Mouse (Mus musculus) layer of hippocampus, adult 2 months (tissue): ENCODE results near the gene Mrs2. TPM values are rescaled to one million over a fixed set of nuclear protein-coding genes. Genes with fewer than 3 reads are reported as not detected.
A peak's percentile ranks its signal among the peaks of the same experiment; 100 is the strongest.

Experiments
- DNase-seq, 2 experiments: peaks; one replicate each; pipeline ENCODE4 v3.0.0; 2022; ENCODE audit warnings: low spot score in 2 of 2
- H3K27ac ChIP-seq: fragments of 200-600 bp; 2 replicates; pipeline ENCODE4 v1.8.1; 2022
- H3K4me3 ChIP-seq: fragments of 200-600 bp; 2 replicates; pipeline ENCODE4 v1.8.1; 2022; ENCODE audit warnings: mild to moderate bottlenecking
- CTCF ChIP-seq: fragments of 200-600 bp; conservative IDR thresholded peaks from 2 replicates; pipeline ENCODE4 v1.8.1; 2022; ENCODE audit warnings: antibody characterized with exemption, mild to moderate bottlenecking, moderate library complexity
- total RNA-seq, 2 experiments: library from RNA; stranded (reverse); gene quantifications; 2 replicates each; pipeline ENCODE4 v1.2.3; 2021

Gene Mrs2
- total RNA-seq, 2 experiments from 2014 or later, result 56.5 to 67.1 TPM

DNA sequence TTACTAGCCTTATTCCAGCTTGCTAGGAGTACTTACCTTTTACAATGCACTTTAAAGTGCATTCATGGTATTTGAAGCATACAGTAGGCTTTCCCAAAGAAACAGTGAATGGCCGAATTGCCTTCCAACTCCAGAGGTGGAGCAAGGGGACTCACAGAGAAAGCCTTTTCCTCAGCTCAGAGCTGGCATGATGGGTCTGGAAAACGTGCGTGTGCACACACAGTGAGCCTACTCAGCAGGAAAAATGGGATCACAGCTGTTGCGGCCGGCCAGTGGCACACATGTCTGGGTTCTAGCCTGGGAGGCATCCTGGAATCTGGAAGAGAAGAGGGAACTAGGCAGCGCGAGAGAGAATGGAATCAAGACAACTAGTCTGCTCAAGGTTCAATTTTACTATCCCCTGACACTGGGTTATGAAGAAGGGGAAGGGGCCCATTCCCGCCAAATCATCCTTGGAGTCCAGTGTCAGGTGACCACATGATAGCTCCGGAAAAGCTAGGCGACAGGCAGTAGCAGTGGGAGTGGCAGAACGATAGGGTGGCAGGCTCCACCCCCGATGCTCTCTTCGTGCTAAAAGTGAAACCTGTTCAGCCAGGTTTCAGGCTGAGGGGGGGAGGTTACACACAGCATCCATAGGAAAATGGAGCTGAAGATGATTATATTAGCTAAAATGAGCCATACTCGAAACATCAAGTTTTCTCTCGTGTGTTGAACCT, 54.9 kb downstream of the Mrs2 start:
- peak overlapping the region; percentile 33; the same call in 1 of the 2 replicates for H3K4me3 ChIP-seq
- no peak for DNase-seq
- no peak overlapping the region for H3K27ac ChIP-seq

DNA sequence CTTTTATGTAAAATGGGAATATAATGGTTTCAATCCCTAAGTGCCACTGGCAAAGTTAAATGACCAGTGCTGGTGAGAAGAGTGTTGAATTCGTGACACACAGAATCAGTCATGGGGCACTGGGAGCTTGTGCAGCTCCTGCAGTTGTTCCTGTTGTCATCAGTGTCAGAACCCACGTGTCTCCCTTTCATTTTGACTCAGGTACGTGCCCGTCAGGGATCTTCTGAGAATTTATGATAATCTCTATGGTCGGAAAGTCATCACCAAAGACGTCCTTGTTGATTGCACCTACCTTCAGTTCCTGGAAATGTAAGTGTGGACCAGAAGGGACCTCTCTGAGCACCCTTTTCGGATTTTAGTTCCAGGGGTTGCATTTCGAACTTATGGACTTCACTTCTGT, 58.1 kb downstream of the Mrs2 start:
- DNase-seq, result no peak
- no peak for TF ChIP-seq CTCF

More for the DNA sequence above, 54.9 kb downstream of the Mrs2 start:
- TF ChIP-seq CTCF, result no peak

DNA sequence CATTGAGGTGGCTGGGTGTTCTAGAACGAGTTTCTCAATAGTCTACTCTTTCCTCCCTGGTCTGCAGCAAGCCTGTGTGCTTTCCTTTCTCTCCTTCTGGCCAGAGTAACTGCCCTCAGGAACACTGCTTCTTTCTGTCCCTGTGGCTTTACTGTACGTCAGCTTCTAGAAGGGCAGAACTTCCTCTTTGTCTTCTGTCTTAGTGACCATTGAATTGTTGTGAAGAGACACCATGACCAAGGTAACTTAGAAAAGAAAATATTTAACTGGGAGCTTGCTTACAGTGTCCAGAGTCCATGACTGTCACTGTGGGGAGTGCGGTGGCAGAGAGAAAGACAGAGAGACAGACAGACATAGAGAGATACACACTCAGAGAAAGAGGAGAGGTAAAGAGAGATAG, 60.1 kb downstream of the Mrs2 start:
- no peak overlapping the region for H3K4me3 ChIP-seq
- H3K27ac ChIP-seq, result no peak overlapping the region
- no peak for DNase-seq
- TF ChIP-seq CTCF, result no peak

More for the DNA sequence above, 58.1 kb downstream of the Mrs2 start:
- H3K27ac ChIP-seq, result no peak overlapping the region
- no peak overlapping the region for H3K4me3 ChIP-seq

DNA sequence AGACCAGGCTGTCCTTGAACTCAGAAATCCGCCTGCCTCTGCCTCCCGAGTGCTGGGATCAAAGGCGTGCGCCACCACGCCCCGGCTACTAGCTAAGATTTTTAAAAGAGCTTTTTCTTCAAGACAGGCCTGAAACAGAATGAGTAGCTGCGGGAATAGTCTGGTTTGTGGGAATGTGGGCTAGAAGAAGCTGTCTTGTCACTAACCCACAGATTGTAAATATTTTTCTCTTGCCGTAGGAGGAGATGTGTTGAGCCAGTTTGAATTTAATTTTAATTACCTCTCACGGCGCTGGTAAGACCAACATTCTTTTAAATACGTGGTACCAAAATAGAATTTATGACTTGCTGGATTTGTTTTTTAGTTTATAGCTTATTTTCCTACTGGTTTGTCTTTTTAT, 61.5 kb downstream of the Mrs2 start:
- Histone ChIP-seq H3K4me3 (no peak overlapping the region), H3K27ac (no peak overlapping the region)
- no peak for TF ChIP-seq CTCF
- DNase-seq, result no peak

DNA sequence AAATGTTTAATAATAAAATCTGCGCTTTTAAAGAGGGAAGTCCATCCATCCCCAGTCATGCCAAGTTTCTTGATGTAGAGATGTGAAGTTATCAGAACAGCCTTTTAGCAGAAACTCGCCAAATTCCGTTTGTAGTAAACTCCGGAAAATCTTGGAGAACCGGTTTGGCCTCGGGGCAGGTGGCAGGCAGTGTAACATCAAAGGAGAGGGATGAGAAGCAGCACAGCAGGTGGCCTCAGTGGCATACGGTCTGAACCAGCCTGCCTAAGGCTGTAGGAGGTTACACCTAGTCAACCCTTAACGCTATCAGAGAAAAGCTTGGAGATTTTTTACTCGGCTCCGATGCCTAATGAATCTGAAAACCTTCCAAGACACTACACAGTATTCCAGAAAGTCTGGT, 64.7 kb downstream of the Mrs2 start:
- Histone ChIP-seq H3K4me3 (no peak overlapping the region), H3K27ac (no peak overlapping the region)
- DNase-seq, result no peak
- TF ChIP-seq CTCF, result no peak

DNA sequence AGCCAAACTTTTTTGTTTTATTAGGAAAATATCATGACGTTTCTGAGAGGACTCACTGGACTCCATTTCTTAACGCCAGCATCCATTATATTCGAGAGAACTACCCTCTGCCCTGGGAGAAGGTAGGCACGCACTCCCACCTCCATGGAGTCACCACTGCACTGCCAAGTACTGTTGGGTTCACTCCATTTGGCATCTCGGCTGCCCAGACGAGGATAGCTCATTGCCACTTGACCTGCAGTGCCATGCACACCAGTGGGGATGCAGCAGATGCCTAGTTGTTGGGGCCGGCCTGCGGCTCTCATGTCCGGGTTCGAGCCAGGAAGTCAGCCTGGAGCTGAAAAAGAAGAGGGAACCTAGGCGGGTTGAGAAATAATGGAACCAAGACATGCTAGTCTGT, 65.1 kb downstream of the Mrs2 start:
- TF ChIP-seq CTCF, result no peak
- Histone ChIP-seq H3K4me3 (no peak overlapping the region), H3K27ac (no peak overlapping the region)
- DNase-seq, result no peak

DNA sequence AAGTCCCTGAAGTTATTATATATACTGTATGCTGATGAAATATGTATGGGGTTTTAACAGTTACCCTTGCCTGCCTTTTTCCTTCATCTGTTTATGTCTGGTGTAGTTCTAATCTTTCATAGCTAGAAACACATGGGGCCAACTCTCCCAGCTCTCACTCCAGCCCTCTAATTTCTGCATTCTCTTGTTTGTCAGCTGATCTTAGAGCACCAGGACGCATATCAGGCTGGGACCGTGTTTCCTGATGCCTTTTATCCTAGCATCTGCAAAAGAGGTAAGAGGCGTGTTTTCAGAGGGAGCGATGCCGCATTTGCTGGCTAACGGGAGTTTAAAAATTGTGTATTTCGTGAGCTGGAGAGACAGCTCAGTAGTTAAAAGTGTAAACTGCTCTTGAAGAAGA, 67.5 kb downstream of the Mrs2 start:
- no peak for DNase-seq

DNA sequence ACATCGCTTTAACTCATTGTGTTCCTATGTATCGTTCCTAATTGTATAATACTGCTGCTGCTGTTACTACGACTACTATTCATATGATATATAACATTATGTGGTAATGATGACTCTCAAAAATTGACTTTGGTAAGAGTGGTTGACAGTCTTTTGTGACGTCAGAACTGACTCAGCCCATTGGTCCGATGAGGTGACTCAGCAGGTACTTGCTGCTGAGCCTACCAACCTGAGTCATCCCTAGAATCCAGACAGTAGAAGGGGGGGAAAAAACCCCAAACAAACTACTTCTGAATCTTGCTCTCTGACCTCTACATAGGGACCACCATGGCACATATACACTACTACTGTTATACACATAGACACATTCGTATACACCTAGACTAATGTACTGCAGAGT, 71.3 kb downstream of the Mrs2 start:
- H3K27ac ChIP-seq, result no peak overlapping the region
- TF ChIP-seq CTCF, result no peak
- H3K4me3 ChIP-seq, result no peak overlapping the region
- DNase-seq, result no peak

More for the DNA sequence above, 67.5 kb downstream of the Mrs2 start:
- no peak overlapping the region for H3K4me3 ChIP-seq
- H3K27ac ChIP-seq, result no peak overlapping the region
- TF ChIP-seq CTCF, result no peak

DNA sequence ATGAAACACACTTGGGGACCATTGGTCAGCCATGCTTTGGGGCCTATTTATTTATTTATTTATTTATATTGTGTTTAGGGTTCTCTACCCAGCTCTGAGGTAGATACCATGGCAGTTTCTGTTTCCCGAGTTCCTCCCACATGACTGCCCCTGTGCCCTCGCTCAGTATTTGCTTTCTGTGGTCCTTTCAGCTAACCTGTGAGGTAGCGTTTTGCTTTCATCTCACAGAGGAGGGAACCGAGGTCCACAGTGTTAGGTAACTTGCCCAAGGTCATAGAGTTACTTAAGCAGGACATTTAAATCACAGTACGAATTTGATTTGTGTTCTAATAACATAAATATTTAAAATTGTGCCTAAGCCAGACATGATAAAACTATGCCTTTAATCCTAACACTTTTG, 73.0 kb downstream of the Mrs2 start:
- TF ChIP-seq CTCF, result no peak
- DNase-seq, result no peak
- H3K27ac ChIP-seq, result no peak overlapping the region
- no peak overlapping the region for H3K4me3 ChIP-seq

DNA sequence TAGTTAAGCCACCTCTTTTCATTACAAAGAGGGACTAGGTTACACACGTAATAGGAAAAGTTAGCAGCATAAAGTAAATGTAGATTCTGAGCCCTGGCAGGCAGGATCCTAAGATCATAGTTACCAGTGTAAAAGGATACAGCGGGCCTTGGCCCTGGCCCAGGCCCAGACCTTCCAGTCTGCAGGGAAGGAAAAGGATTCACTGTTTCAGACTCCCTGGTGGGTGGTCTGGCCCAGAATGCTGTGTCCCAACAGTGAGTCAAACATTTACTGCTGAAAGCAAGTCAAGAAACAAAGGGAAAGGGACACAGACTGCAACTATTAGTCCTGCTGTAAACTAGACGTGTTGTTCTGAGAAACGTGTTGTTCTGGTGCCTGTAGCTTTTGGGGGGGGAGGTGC, 74.6 kb downstream of the Mrs2 start:
- Histone ChIP-seq H3K4me3 (no peak overlapping the region), H3K27ac (no peak overlapping the region; the same call in 1 of the 2 replicates)
- peak in 1 of 2 experiments; percentile 37 for DNase-seq
- no peak for TF ChIP-seq CTCF

DNA sequence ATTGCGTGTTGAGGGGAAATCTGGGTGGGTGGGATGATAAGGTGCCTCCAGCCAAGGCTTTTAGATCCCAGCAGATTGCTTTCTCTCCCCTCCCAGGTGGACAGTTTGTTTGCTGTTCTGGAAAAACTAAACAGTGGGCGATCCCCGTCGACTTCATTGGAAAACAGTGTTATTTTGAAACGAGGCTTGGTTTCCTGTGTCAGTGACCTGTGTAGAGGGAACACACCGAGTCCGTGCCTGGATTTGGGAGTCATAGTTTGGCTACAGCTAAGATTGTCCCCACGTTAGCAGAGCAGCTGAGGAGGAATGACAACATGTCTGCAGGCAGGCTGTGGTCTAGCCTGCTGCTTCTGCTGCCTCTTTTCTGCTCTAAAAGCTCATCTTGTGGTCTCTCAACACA, 76.9 kb downstream of the Mrs2 start:
- peak overlapping the region; percentile 47 for H3K4me3 ChIP-seq
- no peak for TF ChIP-seq CTCF

DNA sequence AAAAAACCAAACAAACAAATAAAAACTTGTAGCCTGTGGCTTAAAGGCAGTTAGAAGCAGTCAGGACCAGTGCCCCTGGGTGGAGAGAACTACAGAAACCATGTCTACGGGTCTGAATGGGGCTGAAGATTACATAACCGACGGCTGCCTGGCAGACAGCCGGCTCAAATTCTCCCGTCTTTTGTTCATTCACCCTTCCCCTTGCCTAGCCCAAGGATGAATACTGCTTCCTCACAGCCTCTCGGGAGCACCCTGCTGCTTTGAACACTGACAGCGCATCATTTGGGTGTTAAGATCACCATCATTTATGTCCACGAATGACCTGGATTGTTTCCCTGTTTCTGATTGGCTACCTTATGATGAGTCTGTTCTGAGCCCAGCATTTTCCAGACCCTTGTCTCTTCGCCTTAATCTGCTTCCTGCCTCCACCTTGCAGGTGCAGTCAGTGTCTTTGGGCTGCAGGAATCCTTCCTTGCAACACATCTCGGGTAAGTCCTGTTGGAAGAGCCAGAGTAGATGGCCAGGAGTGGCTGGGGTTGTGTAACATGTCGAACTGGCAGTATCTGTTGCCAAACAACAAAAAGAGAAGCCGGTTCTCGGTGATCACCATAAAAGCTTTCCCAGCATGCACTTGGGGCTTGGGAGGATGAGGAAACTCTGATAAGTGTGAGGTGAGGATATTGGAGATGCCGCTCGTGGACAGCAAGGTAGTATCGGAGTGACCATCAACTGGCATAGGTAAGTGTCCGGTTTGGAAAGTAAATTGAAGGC, 77.5 kb downstream of the Mrs2 start, which contains the start of gene Gpld1:
Gpld1 (plus strand) TSS at position 641 of the 771 bp plus-strand sequence.
- peak within 1 kb of the TSS; percentile 47 for H3K4me3 ChIP-seq
- H3K27ac ChIP-seq, result peak within 1 kb of the TSS; percentile 85
- no peak for DNase-seq
- TF ChIP-seq CTCF, result no peak

More for the DNA sequence above, 76.9 kb downstream of the Mrs2 start:
- DNase-seq, result no peak
- peak overlapping the region; percentile 85 for H3K27ac ChIP-seq

DNA sequence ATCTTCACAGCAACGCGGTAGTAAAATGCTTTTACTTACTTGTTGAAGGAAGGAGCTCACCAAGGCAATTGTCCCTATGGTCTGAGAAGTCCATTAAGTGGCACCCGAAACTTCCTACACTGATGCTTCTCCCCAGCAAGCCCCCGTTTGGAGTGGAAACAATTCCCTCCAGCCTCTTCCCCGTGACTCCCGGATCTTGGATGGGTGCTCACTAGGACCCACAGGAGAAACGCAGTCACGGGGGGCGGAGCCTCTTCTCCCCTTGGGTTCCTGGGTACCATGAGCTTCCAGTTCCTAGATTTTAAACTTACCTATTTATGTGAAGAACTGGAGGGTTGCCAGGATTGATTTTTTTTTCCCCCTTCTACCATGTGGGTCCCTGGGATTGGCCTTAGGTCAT, 80.7 kb downstream of the Mrs2 start:
- no peak for DNase-seq
- Histone ChIP-seq H3K4me3 (no peak overlapping the region), H3K27ac (peak overlapping the region; percentile 98; the same call in 1 of the 2 replicates)
- no peak for TF ChIP-seq CTCF
